ENCODE assay signal across 8 mouse cellular contexts in the genomic region with DNA sequence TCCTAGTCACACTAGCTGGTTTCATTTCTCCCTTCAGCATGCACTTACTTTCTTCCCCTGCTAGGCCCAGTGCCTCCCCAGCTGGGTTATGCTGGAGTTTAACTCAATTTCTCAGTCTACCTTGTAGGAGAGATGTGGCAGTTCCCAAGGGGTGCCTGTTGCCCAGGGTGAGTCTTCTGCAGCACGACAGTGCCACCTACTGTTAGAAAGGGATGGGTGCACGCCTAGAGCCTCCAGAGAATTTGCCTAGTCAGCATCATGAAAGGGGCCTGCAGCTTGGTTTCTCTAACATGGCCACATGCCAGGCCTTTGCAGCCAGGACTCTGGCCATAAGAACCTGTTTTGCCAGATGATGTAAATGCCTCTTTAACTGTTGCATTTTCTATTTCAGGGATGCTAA. TPM values are rescaled to one million over a fixed set of nuclear protein-coding genes. Genes with fewer than 3 reads are reported as not detected.
A peak's percentile ranks its signal among the peaks of the same experiment; 100 is the strongest.
DNase-seq lines count a peak whose midpoint lies in the region; ATAC-seq lines count a peak whose summit lies in the region.

No protein-coding gene starts in this region.

- peak; percentile 96 for ATAC-seq in frontal cortex, adult (ENCODE audit: low TSS enrichment)
- peak; percentile 94 for ATAC-seq in lung, embryonic 15.5 days (ENCODE audit: borderline replicate concordance, extremely low read depth, low FRiP score, low TSS enrichment)

- no peak overlapping the region for H3K27ac ChIP-seq in hindbrain, embryonic 10.5 days
- H3K27ac ChIP-seq in lung, embryonic 15.5 days: no peak overlapping the region

- H3K36me3 ChIP-seq in hindbrain, embryonic 10.5 days: no peaks in the 10 kb centered on the region
- no peaks in the 10 kb centered on the region for H3K36me3 ChIP-seq in lung, embryonic 15.5 days

- no peak overlapping the region for H3K4me2 ChIP-seq in lung, embryonic 15.5 days

- H3K4me1 ChIP-seq in hindbrain, embryonic 10.5 days (replicated peaks): no peaks in the 10 kb centered on the region
- H3K4me1 ChIP-seq in lung, embryonic 15.5 days: no peaks in the 10 kb centered on the region

- no peak overlapping the region for H3K4me3 ChIP-seq in hindbrain, embryonic 10.5 days
- no peak overlapping the region for H3K4me3 ChIP-seq in lung, embryonic 15.5 days

- peak; percentile 92 for DNase-seq in MN1 (ENCODE audit: low spot score)
- peak; percentile 93 for DNase-seq in cerebellum, adult 9-10 months
- DNase-seq in hindbrain, embryonic 10.5 days (ENCODE audit: low spot score): peak; percentile 81
- DNase-seq in layer of hippocampus, adult 9-10 months (ENCODE audit: low spot score): peak; percentile 72
- DNase-seq in ovary, postnatal 14 days (ENCODE audit: low spot score): peak; percentile 86
- peak; percentile 83 for DNase-seq in thymus, postnatal 14 days

- no peaks in the 10 kb centered on the region for H3K9me3 ChIP-seq in hindbrain, embryonic 10.5 days
- H3K9me3 ChIP-seq in lung, embryonic 15.5 days: no peaks in the 10 kb centered on the region

- H3K27me3 ChIP-seq in hindbrain, embryonic 10.5 days (ENCODE audit: insufficient read depth, poor library complexity, severe bottlenecking): no peaks in the 10 kb centered on the region
- no peaks in the 10 kb centered on the region for H3K27me3 ChIP-seq in lung, embryonic 15.5 days

- 1% methylated on average over 2 of the region's 2 CpGs for WGBS in hindbrain, embryonic 10.5 days
- WGBS in lung, embryonic 15.5 days: 0% methylated on average over 2 of the region's 2 CpGs

- H3K9ac ChIP-seq in lung, embryonic 15.5 days: no peak overlapping the region

RNA-seq across cellular contexts. Expression of gene Efcab2, which starts 57.8 kb away (rescaled TPM):
- 7.0 and 7.9 TPM in 2 replicates for polyA plus RNA-seq in hindbrain, embryonic 10.5 days (2016; fragmentation: Nextera tagmentation; extraction: Ambion mirVana)
- polyA plus RNA-seq in lung, embryonic 15.5 days (2015; fragmentation: Nextera tagmentation; extraction: Ambion mirVana): 4.8 and 6.1 TPM in 2 replicates
